Mouse (Mus musculus) thymus, adult 2 months (tissue): ENCODE results near the gene Pi4k2a. TPM values are rescaled to one million over a fixed set of nuclear protein-coding genes. Genes with fewer than 3 reads are reported as not detected.

Experiments
- DNase-seq: peaks from one replicate; pipeline ENCODE4 v3.0.0; 2021
- H3K27ac ChIP-seq: fragments of 200-500 bp; 2 replicates; pipeline ENCODE4 v1.5.1; 2012; ENCODE audit warnings: low read length, control low read depth; ENCODE audit not compliant: control insufficient read depth, insufficient read depth
- H3K27me3 ChIP-seq: fragments of 200-500 bp; 2 replicates; pipeline ENCODE4 v1.6.1; 2012; ENCODE audit warnings: mild to moderate bottlenecking, low read length, moderate library complexity, mixed read lengths; ENCODE audit not compliant: control insufficient read depth, insufficient read depth
- H3K36me3 ChIP-seq: fragments of 200-500 bp; 2 replicates; pipeline ENCODE4 v1.6.1; 2012; ENCODE audit warnings: mild to moderate bottlenecking, low read length, moderate library complexity; ENCODE audit not compliant: control insufficient read depth, insufficient read depth
- H3K4me1 ChIP-seq: fragments of 200-500 bp; replicated peaks from 2 replicates; pipeline ENCODE4 v1.6.1; 2012; ENCODE audit warnings: low read length; ENCODE audit not compliant: control insufficient read depth, insufficient read depth
- H3K4me3 ChIP-seq: fragments of 200-500 bp; 2 replicates; pipeline ENCODE4 v1.5.1; 2012; ENCODE audit warnings: mild to moderate bottlenecking, low read length, control low read depth, moderate library complexity; ENCODE audit not compliant: control insufficient read depth, insufficient read depth
- CTCF ChIP-seq: fragments of 200-500 bp; IDR thresholded peaks from 2 replicates; pipeline ENCODE4 v1.5.1; 2012; ENCODE audit warnings: mild to moderate bottlenecking, control low read depth, low read length, moderate library complexity, borderline replicate concordance; ENCODE audit not compliant: control insufficient read depth, poor library complexity, insufficient read depth; ENCODE audit errors: extremely low read depth
- POLR2A ChIP-seq: fragments of 200-500 bp; IDR thresholded peaks from 2 replicates; pipeline ENCODE4 v1.6.1; 2012; ENCODE audit warnings: mild to moderate bottlenecking, low read length, control low read depth, moderate library complexity; ENCODE audit not compliant: control insufficient read depth, poor library complexity, insufficient read depth; ENCODE audit errors: extremely low read depth
- WGBS: fragments of 180-500 bp; shearing (Covaris S2); methylation state at CpG from one replicate; pipeline ENCODE4 v1.1.7; 2018; 5-methylcytosine and 5-hydroxymethylcytosine counted together
- polyA plus RNA-seq: library from polyadenylated mRNA; depleted of rRNA; stranded (reverse); fragments of >200 nt; gene quantifications from 2 replicates; pipeline ENCODE4 v1.2.3, GENCODE M21; 2012

The Pi4k2a gene
- polyA plus RNA-seq, 1 experiment = 42.2 TPM

GRCm38 (mm10) chr19:42054255-42054654 is 36.0 kb upstream of the Pi4k2a start:
- TF ChIP-seq CTCF = no peak
- TF ChIP-seq POLR2A = no peak
- Histone ChIP-seq H3K4me3 (no peak overlapping the region), H3K27me3 (no peaks in the 10 kb centered on the region), H3K27ac (no peak overlapping the region), H3K4me1 (peaks cover 2% of the 10 kb centered on the region), H3K36me3 (no peaks in the 10 kb centered on the region)
- DNase-seq = no peak
- WGBS = 70% methylated on average over 6 of the region's 6 CpGs

- whole genome bisulfite sequencing = 92% methylated on average over 2 of the region's 2 CpGs
- DNase-seq = no peak
- Histone ChIP-seq H3K36me3 (no peaks in the 10 kb centered on the region), H3K27ac (no peak overlapping the region), H3K4me3 (no peak overlapping the region), H3K27me3 (no peaks in the 10 kb centered on the region), H3K4me1 (peaks cover 2% of the 10 kb centered on the region)
- TF ChIP-seq CTCF = no peak
- no peak for TF ChIP-seq POLR2A
Observed at GRCm38 (mm10) chr19:42055881-42056280, 34.4 kb upstream of the Pi4k2a start.

- H3K36me3 ChIP-seq = no peaks in the 10 kb centered on the region
- H3K4me1 ChIP-seq = peaks cover 2% of the 10 kb centered on the region
- no peak overlapping the region for H3K4me3 ChIP-seq
- TF ChIP-seq CTCF (no peak), POLR2A (no peak)
- no peak overlapping the region for H3K27ac ChIP-seq
- no peak for DNase-seq
- WGBS = 83% methylated on average over 6 of the region's 6 CpGs
- no peaks in the 10 kb centered on the region for H3K27me3 ChIP-seq
Observed at GRCm38 (mm10) chr19:42056719-42057409, 33.4 kb upstream of the Pi4k2a start.

GRCm38 (mm10) chr19:42058426-42058825 is 31.8 kb upstream of the Pi4k2a start:
- Histone ChIP-seq H3K4me3 (no peak overlapping the region), H3K36me3 (no peaks in the 10 kb centered on the region), H3K27ac (no peak overlapping the region), H3K4me1 (peaks cover 2% of the 10 kb centered on the region), H3K27me3 (no peaks in the 10 kb centered on the region)
- 71% methylated on average over 7 of the region's 7 CpGs for WGBS
- DNase-seq = no peak
- no peak for TF ChIP-seq CTCF
- TF ChIP-seq POLR2A = no peak

- WGBS = 97% methylated on average over 7 of the region's 7 CpGs
- Histone ChIP-seq H3K27me3 (no peaks in the 10 kb centered on the region), H3K27ac (no peak overlapping the region), H3K36me3 (no peaks in the 10 kb centered on the region), H3K4me3 (no peak overlapping the region), H3K4me1 (peaks cover 2% of the 10 kb centered on the region)
- no peak for DNase-seq
- no peak for TF ChIP-seq POLR2A
- TF ChIP-seq CTCF = no peak
Observed at GRCm38 (mm10) chr19:42061443-42061842, 28.8 kb upstream of the Pi4k2a start.

- H3K4me1 ChIP-seq = no peaks in the 10 kb centered on the region
- 79% methylated on average over 11 of the region's 11 CpGs for WGBS
- no peak overlapping the region for H3K27ac ChIP-seq
- TF ChIP-seq CTCF (no peak), POLR2A (no peak)
- no peak for DNase-seq
- no peak overlapping the region for H3K4me3 ChIP-seq
- H3K27me3 ChIP-seq = no peaks in the 10 kb centered on the region
- no peaks in the 10 kb centered on the region for H3K36me3 ChIP-seq
Observed at GRCm38 (mm10) chr19:42068441-42069240, 21.6 kb upstream of the Pi4k2a start.

- H3K27ac ChIP-seq = no peak overlapping the region
- WGBS = 85% methylated on average over 6 of the region's 6 CpGs
- H3K36me3 ChIP-seq = no peaks in the 10 kb centered on the region
- H3K27me3 ChIP-seq = no peaks in the 10 kb centered on the region
- no peaks in the 10 kb centered on the region for H3K4me1 ChIP-seq
- no peak for DNase-seq
- no peak overlapping the region for H3K4me3 ChIP-seq
- TF ChIP-seq CTCF (no peak), POLR2A (no peak)
Observed at GRCm38 (mm10) chr19:42069241-42069525, 21.1 kb upstream of the Pi4k2a start.
